Mouse (Mus musculus) T-helper 2 cell (primary cell): Measurements from ENCODE around the gene Selenof.

ENCODE experiments used
- in situ Hi-C: fragments of 300-600 bp; cut with MboI, MseI; formaldehyde crosslinking; loops from one replicate; pipeline ENCODE4 v1.15.1; 2025; ENCODE audit warnings: high pct_unique_total_duplicates

The Selenof gene

GRCm38 (mm10) chr3:144563916-144564315 lies 6.2 kb upstream of the Selenof start:
- in situ Hi-C loops: no loop called here

- in situ Hi-C loops: no loop called here
These were observed 4.9 kb upstream of the Selenof start for GRCm38 (mm10) chr3:144565212-144565611.

GRCm38 (mm10) chr3:144568861-144569361 lies 1.2 kb upstream of the Selenof start:
- in situ Hi-C loops: no loop called here

- in situ Hi-C loops: no loop called here
These were observed 618 bp upstream of the Selenof start for GRCm38 (mm10) chr3:144569401-144569971.

- in situ Hi-C loops: loop anchor here (5.0 to 10.0 kb wide), 2 partner anchors 146 to 1176 kb away; no protein-coding TSS in a partner anchor
These were observed 848 bp downstream of the Selenof start for GRCm38 (mm10) chr3:144570816-144571487.

GRCm38 (mm10) chr3:144574256-144574655 lies 4.2 kb downstream of the Selenof start:
- in situ Hi-C loops: loop anchor here (5.0 to 10.0 kb wide), 2 partner anchors 143 to 1179 kb away; no protein-coding TSS in a partner anchor

GRCm38 (mm10) chr3:144577366-144578340 lies 7.5 kb downstream of the Selenof start:
- in situ Hi-C loops: loop anchor here (10.0 kb wide), 1 partner anchor 1183 kb away; no protein-coding TSS in a partner anchor

GRCm38 (mm10) chr3:144578921-144579320 lies 8.8 kb downstream of the Selenof start:
- in situ Hi-C loops: loop anchor here (10.0 kb wide), 1 partner anchor 1184 kb away; no protein-coding TSS in a partner anchor

GRCm38 (mm10) chr3:144579796-144580195 lies 9.7 kb downstream of the Selenof start:
- in situ Hi-C loops: loop anchor here (10.0 kb wide), 1 partner anchor 1185 kb away; no protein-coding TSS in a partner anchor

- in situ Hi-C loops: no loop called here
These were observed 10.2 kb downstream of the Selenof start for GRCm38 (mm10) chr3:144580281-144580680.

- in situ Hi-C loops: no loop called here
These were observed 11.7 kb downstream of the Selenof start for GRCm38 (mm10) chr3:144581842-144582241.

- in situ Hi-C loops: no loop called here
These were observed 12.2 kb downstream of the Selenof start for GRCm38 (mm10) chr3:144582306-144582705.

GRCm38 (mm10) chr3:144583789-144584188 lies 13.7 kb downstream of the Selenof start:
- in situ Hi-C loops: no loop called here

GRCm38 (mm10) chr3:144584789-144585553 lies 14.9 kb downstream of the Selenof start:
- in situ Hi-C loops: no loop called here

GRCm38 (mm10) chr3:144586731-144587130 lies 16.6 kb downstream of the Selenof start:
- in situ Hi-C loops: no loop called here

- in situ Hi-C loops: no loop called here
These were observed 19.2 kb downstream of the Selenof start for GRCm38 (mm10) chr3:144589189-144589890.

- in situ Hi-C loops: no loop called here
These were observed 23.1 kb downstream of the Selenof start for GRCm38 (mm10) chr3:144592992-144593785.

GRCm38 (mm10) chr3:144597121-144597520 lies 27.0 kb downstream of the Selenof start:
- in situ Hi-C loops: no loop called here

GRCm38 (mm10) chr3:144597790-144598467 lies 27.8 kb downstream of the Selenof start:
- in situ Hi-C loops: no loop called here
